Mouse (Mus musculus) embryonic facial prominence, embryonic 10.5 days (tissue): ENCODE measurements around the gene Cacng8. TPM values are rescaled to one million over a fixed set of nuclear protein-coding genes. Genes with fewer than 3 reads are reported as not detected.

Experiments
- DNase-seq: peaks from one replicate; pipeline ENCODE4 v3.0.0-alpha.2; 2017; ENCODE audit warnings: low spot score
- H3K27ac ChIP-seq: fragments of 300-500 bp; sonication (generic); replicated peaks from 2 replicates; pipeline ENCODE4 v1.5.1; 2016; ENCODE audit warnings: mild to moderate bottlenecking
- H3K27me3 ChIP-seq: fragments of 300-500 bp; sonication (generic); replicated peaks from 2 replicates; pipeline ENCODE4 v1.6.1; 2016; ENCODE audit warnings: low read depth, mild to moderate bottlenecking; ENCODE audit not compliant: poor library complexity, severe bottlenecking
- H3K36me3 ChIP-seq: fragments of 300-500 bp; sonication (generic); replicated peaks from 2 replicates; pipeline ENCODE4 v1.6.1; 2016; ENCODE audit warnings: mild to moderate bottlenecking, moderate library complexity
- H3K4me1 ChIP-seq: fragments of 300-500 bp; sonication (generic); 2 replicates; pipeline ENCODE4 v1.6.1; 2016
- H3K4me3 ChIP-seq: fragments of 300-500 bp; sonication (generic); 2 replicates; pipeline ENCODE4 v1.5.1; 2016; ENCODE audit warnings: mild to moderate bottlenecking, moderate library complexity
- H3K9me3 ChIP-seq: fragments of 300-500 bp; sonication (generic); 2 replicates; pipeline ENCODE4 v1.6.1; 2016; ENCODE audit warnings: mild to moderate bottlenecking
- WGBS: fragments of 180-500 bp; shearing (Covaris S2); methylation state at CpG from one replicate; pipeline ENCODE4 v1.1.7; 2016; 5-methylcytosine and 5-hydroxymethylcytosine counted together
- polyA plus RNA-seq: library from polyadenylated mRNA; unstranded; fragments of >200 nt; fragmentation: Nextera tagmentation; extraction: Ambion mirVana; gene quantifications from 2 replicates; pipeline ENCODE4 v1.2.1, GENCODE M21; 2016

The Cacng8 gene
- polyA plus RNA-seq, 1 experiment from 2014 or later, result 11.4 TPM

- no peak overlapping the region for H3K27ac ChIP-seq
- H3K27me3 ChIP-seq, result no peaks in the 10 kb centered on the region
- 81% methylated on average over 3 of the region's 3 CpGs for WGBS
- H3K4me1 ChIP-seq, result no peaks in the 10 kb centered on the region
- H3K36me3 ChIP-seq, result no peaks in the 10 kb centered on the region
- H3K9me3 ChIP-seq, result no peaks in the 10 kb centered on the region
- H3K4me3 ChIP-seq, result no peak overlapping the region
- DNase-seq, result no peak
Observed at GRCm38 (mm10) chr7:3446584-3446983, 56.1 kb downstream of the Cacng8 start.

GRCm38 (mm10) chr7:3447026-3447425 lies 56.5 kb downstream of the Cacng8 start:
- no peaks in the 10 kb centered on the region for H3K27me3 ChIP-seq
- H3K4me1 ChIP-seq, result no peaks in the 10 kb centered on the region
- DNase-seq, result no peak
- H3K9me3 ChIP-seq, result no peaks in the 10 kb centered on the region
- 78% methylated on average over 4 of the region's 4 CpGs for WGBS
- H3K36me3 ChIP-seq, result no peaks in the 10 kb centered on the region
- H3K4me3 ChIP-seq, result no peak overlapping the region
- H3K27ac ChIP-seq, result no peak overlapping the region

- no peaks in the 10 kb centered on the region for H3K4me1 ChIP-seq
- H3K36me3 ChIP-seq, result no peaks in the 10 kb centered on the region
- H3K27ac ChIP-seq, result no peak overlapping the region
- H3K4me3 ChIP-seq, result no peak overlapping the region
- H3K27me3 ChIP-seq, result no peaks in the 10 kb centered on the region
- WGBS, result 22% methylated on average over 15 of the region's 15 CpGs
- peak; percentile 85 for DNase-seq
- no peaks in the 10 kb centered on the region for H3K9me3 ChIP-seq
Observed at GRCm38 (mm10) chr7:3448737-3449454, 58.4 kb downstream of the Cacng8 start.

- no peak overlapping the region for H3K27ac ChIP-seq
- 63% methylated on average over 5 of the region's 5 CpGs for WGBS
- no peaks in the 10 kb centered on the region for H3K27me3 ChIP-seq
- H3K9me3 ChIP-seq, result no peaks in the 10 kb centered on the region
- no peaks in the 10 kb centered on the region for H3K36me3 ChIP-seq
- H3K4me3 ChIP-seq, result no peak overlapping the region
- DNase-seq, result no peak
- no peaks in the 10 kb centered on the region for H3K4me1 ChIP-seq
Observed at GRCm38 (mm10) chr7:3450671-3451070, 60.2 kb downstream of the Cacng8 start.

GRCm38 (mm10) chr7:3451161-3451560 lies 60.7 kb downstream of the Cacng8 start:
- DNase-seq, result no peak
- Histone ChIP-seq H3K4me1 (no peaks in the 10 kb centered on the region), H3K27me3 (no peaks in the 10 kb centered on the region), H3K27ac (no peak overlapping the region), H3K4me3 (no peak overlapping the region), H3K36me3 (no peaks in the 10 kb centered on the region), H3K9me3 (no peaks in the 10 kb centered on the region)
- 53% methylated on average over 6 of the region's 6 CpGs for WGBS

GRCm38 (mm10) chr7:3452821-3453485 lies 62.5 kb downstream of the Cacng8 start:
- DNase-seq, result no peak

GRCm38 (mm10) chr7:3453486-3454183 lies 63.2 kb downstream of the Cacng8 start:
- 53% methylated on average over 11 of the region's 11 CpGs for WGBS
- no peaks in the 10 kb centered on the region for H3K27me3 ChIP-seq
- no peaks in the 10 kb centered on the region for H3K9me3 ChIP-seq
- H3K36me3 ChIP-seq, result no peaks in the 10 kb centered on the region
- H3K4me3 ChIP-seq, result no peak overlapping the region
- no peak overlapping the region for H3K27ac ChIP-seq
- no peak for DNase-seq
- no peaks in the 10 kb centered on the region for H3K4me1 ChIP-seq

More at GRCm38 (mm10) chr7:3452821-3453485, 62.5 kb downstream of the Cacng8 start:
- 62% methylated on average over 12 of the region's 12 CpGs for whole genome bisulfite sequencing
- Histone ChIP-seq H3K27me3 (no peaks in the 10 kb centered on the region), H3K4me3 (no peak overlapping the region), H3K36me3 (no peaks in the 10 kb centered on the region), H3K9me3 (no peaks in the 10 kb centered on the region), H3K4me1 (no peaks in the 10 kb centered on the region), H3K27ac (no peak overlapping the region)

GRCm38 (mm10) chr7:3457111-3457840 lies 66.8 kb downstream of the Cacng8 start:
- Histone ChIP-seq H3K4me3 (no peak overlapping the region), H3K4me1 (no peaks in the 10 kb centered on the region), H3K36me3 (no peaks in the 10 kb centered on the region), H3K27ac (no peak overlapping the region), H3K27me3 (no peaks in the 10 kb centered on the region), H3K9me3 (peaks cover 5% of the 10 kb centered on the region; the same call in 1 of the 2 replicates)
- no peak for DNase-seq
- 94% methylated on average over 10 of the region's 10 CpGs for WGBS

- WGBS, result 79% methylated on average over 9 of the region's 9 CpGs
- Histone ChIP-seq H3K4me3 (no peak overlapping the region), H3K36me3 (no peaks in the 10 kb centered on the region), H3K27ac (no peak overlapping the region), H3K9me3 (peaks cover 5% of the 10 kb centered on the region; the same call in 1 of the 2 replicates), H3K4me1 (no peaks in the 10 kb centered on the region), H3K27me3 (no peaks in the 10 kb centered on the region)
- DNase-seq, result no peak
Observed at GRCm38 (mm10) chr7:3457841-3458217, 67.3 kb downstream of the Cacng8 start.

GRCm38 (mm10) chr7:3460261-3460660 lies 69.8 kb downstream of the Cacng8 start:
- no peak for DNase-seq
- peaks cover 5% of the 10 kb centered on the region; the same call in 1 of the 2 replicates for H3K9me3 ChIP-seq
- H3K27me3 ChIP-seq, result no peaks in the 10 kb centered on the region
- H3K4me3 ChIP-seq, result no peak overlapping the region
- no peak overlapping the region for H3K27ac ChIP-seq
- H3K36me3 ChIP-seq, result no peaks in the 10 kb centered on the region
- H3K4me1 ChIP-seq, result no peaks in the 10 kb centered on the region
- 86% methylated on average over 8 of the region's 8 CpGs for WGBS

GRCm38 (mm10) chr7:3463306-3463705 lies 72.8 kb downstream of the Cacng8 start:
- H3K36me3 ChIP-seq, result no peaks in the 10 kb centered on the region
- WGBS, result 78% methylated on average over 4 of the region's 4 CpGs
- no peak for DNase-seq
- H3K4me3 ChIP-seq, result no peak overlapping the region
- no peaks in the 10 kb centered on the region for H3K4me1 ChIP-seq
- peaks cover 5% of the 10 kb centered on the region; the same call in 1 of the 2 replicates for H3K9me3 ChIP-seq
- H3K27me3 ChIP-seq, result no peaks in the 10 kb centered on the region
- H3K27ac ChIP-seq, result no peak overlapping the region
